Mouse (Mus musculus): ENCODE measurements around the gene Arid3c. TPM values are rescaled to one million over a fixed set of nuclear protein-coding genes. Genes with fewer than 3 reads are reported as not detected.
"Not testable (repeated sequence)": the region's sequence is repeated elsewhere in the genome, so short reads cannot be mapped to it uniquely, and the experiment has no call there.

Arid3c gene
- polyA plus RNA-seq, 1 experiment = not detected

DNA sequence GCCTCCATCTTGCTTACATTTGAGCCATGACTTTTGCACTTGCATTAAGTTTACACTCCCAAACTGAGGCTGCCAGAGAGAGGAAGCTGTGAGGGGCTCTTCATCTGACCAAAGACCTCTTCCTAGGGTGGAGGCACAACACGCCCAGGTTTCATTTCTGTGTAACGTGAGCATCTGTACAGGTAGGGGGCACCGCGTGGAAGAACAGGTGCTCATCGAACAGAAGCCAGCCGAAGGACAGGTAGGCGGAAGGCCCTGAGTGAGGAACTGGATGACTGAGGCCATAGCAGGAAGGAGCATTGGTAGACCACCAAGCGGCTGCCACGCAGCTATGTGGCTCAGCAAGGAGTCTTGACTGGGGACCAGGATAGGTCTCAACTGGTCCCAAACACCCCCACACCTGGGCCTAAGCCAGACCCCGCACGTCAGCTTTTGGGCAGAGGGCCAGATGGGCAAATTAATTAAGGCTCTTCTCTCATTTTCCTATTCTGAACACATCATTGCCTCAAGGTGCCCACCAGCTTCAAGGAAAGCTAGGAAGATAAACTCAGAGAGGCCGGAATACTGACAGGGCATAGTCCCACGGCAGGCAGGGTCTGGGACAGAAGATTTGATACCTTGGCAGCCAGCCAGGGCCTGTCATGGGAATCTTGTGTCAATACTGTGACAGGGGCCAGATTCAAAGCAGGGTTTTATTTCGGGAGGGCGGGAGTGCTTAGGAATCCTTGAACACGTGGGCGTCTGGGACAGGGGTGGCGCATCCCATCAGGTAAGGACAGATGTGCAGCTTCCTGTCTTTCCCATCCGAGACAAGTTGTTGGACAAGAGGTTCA, 24.8 kb downstream of the Arid3c start:
- 81% methylated on average over 19 of the region's 19 CpGs for WGBS

DNA sequence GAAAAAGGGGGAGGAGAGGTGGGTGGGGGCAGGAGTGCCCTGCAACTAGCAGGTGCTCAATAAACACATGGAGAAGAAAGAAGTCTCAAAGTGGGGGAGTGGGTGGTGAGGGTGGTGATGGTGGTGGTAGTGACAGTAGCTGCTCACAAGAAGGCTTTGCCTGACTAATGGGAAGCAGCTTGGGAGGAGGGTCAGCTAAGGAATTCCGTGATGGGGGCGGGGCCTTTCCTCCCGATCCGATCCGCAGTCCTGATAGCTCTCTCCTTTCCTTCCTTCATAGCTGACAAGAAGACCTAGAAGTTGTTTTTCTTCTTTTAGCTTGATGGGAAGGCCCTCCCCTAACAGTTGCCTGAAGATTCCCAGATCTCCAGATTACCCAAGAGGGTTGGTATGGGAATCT, 26.3 kb downstream of the Arid3c start:
- no peaks in the 10 kb centered on the region for H3K36me3 ChIP-seq (ENCODE audit: control insufficient read depth, insufficient read depth, low read length)
- peaks cover 2% of the 10 kb centered on the region; the same call in 1 of the 2 replicates for H3K4me1 ChIP-seq (ENCODE audit: control insufficient read depth, insufficient read depth, insufficient read length)
- H3K27ac ChIP-seq (ENCODE audit: insufficient read depth, low read length) = no peak overlapping the region
- no peaks in the 10 kb centered on the region for H3K27me3 ChIP-seq (ENCODE audit: control insufficient read depth, insufficient read depth, low read length)
- no peak overlapping the region for H3K4me3 ChIP-seq (ENCODE audit: extremely low read depth, insufficient read depth, insufficient read length)
- WGBS = 35% methylated on average over 5 of the region's 5 CpGs
- no peak for TF ChIP-seq CTCF (IDR thresholded peaks at IDR 0.05; ENCODE audit: extremely low read depth, insufficient read depth, insufficient read length, insufficient replicate concordance)
- no peak for TF ChIP-seq POLR2A (IDR thresholded peaks at IDR 0.05; ENCODE audit: low read depth, low read length)
- no peak for DNase-seq (ENCODE audit: low read depth in 1 of 2, low spot score in 2 of 2)

More for the DNA sequence above, 24.8 kb downstream of the Arid3c start:
- TF ChIP-seq CTCF (IDR thresholded peaks at IDR 0.05; ENCODE audit: extremely low read depth, insufficient read depth, insufficient read length, insufficient replicate concordance) (no peak), POLR2A (IDR thresholded peaks at IDR 0.05; ENCODE audit: low read depth, low read length) (no peak)
- no peaks in the 10 kb centered on the region for H3K27me3 ChIP-seq (ENCODE audit: control insufficient read depth, insufficient read depth, low read length)
- no peaks in the 10 kb centered on the region for H3K36me3 ChIP-seq (ENCODE audit: control insufficient read depth, insufficient read depth, low read length)
- peaks cover 2% of the 10 kb centered on the region; the same call in 1 of the 2 replicates for H3K4me1 ChIP-seq (ENCODE audit: control insufficient read depth, insufficient read depth, insufficient read length)
- H3K4me3 ChIP-seq (ENCODE audit: extremely low read depth, insufficient read depth, insufficient read length) = no peak overlapping the region
- DNase-seq (ENCODE audit: low read depth in 1 of 2, low spot score in 2 of 2) = no peak
- no peak overlapping the region for H3K27ac ChIP-seq (ENCODE audit: insufficient read depth, low read length)

- 74% methylated on average over 2 of the region's 2 CpGs for WGBS
- not testable (repeated sequence) for H3K4me1 ChIP-seq (ENCODE audit: control insufficient read depth, insufficient read depth, insufficient read length); H3K27me3 ChIP-seq (ENCODE audit: control insufficient read depth, insufficient read depth, low read length); H3K4me3 ChIP-seq (ENCODE audit: extremely low read depth, insufficient read depth, insufficient read length); DNase-seq (ENCODE audit: low read depth in 1 of 2, low spot score in 2 of 2); H3K27ac ChIP-seq (ENCODE audit: insufficient read depth, low read length); H3K36me3 ChIP-seq (ENCODE audit: control insufficient read depth, insufficient read depth, low read length)
Observed at GRCm38 (mm10) chr4:41702226-41702625, 28.7 kb downstream of the Arid3c start.

GRCm38 (mm10) chr4:41700224-41700623, 30.7 kb downstream of the Arid3c start:
- H3K27ac ChIP-seq (ENCODE audit: insufficient read depth, low read length); H3K27me3 ChIP-seq (ENCODE audit: control insufficient read depth, insufficient read depth, low read length); H3K36me3 ChIP-seq (ENCODE audit: control insufficient read depth, insufficient read depth, low read length); H3K4me3 ChIP-seq (ENCODE audit: extremely low read depth, insufficient read depth, insufficient read length); H3K4me1 ChIP-seq (ENCODE audit: control insufficient read depth, insufficient read depth, insufficient read length); DNase-seq (ENCODE audit: low read depth in 1 of 2, low spot score in 2 of 2): not testable (repeated sequence)
- 83% methylated on average over 6 of the region's 8 CpGs for WGBS

DNA sequence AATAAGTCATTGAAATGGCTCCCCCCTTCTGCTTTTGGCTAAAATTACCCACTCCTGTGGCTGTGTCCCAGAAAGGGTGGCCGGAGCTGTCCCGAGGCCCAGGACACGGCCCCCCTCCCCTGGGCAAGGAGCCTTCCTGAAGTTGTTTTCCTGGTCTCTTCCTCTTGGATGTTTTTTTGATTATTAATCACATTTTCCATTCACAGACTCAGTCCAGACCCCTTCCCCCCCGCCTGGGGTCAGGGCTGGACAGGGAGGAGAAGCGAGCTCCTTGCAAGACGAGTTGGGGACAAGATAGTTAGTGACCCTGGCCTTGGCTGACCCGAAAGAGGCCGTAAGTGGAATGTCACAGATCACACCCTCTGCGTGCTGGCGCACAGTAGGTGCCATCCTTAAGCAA, 31.2 kb downstream of the Arid3c start, which contains the start of gene Il11ra1:
Il11ra1 (plus strand) TSS at position 207 of the 400 bp plus-strand sequence.
- WGBS = 89% methylated on average over 10 of the region's 10 CpGs
- not testable (repeated sequence) for H3K27ac ChIP-seq (ENCODE audit: insufficient read depth, low read length); H3K4me1 ChIP-seq (ENCODE audit: control insufficient read depth, insufficient read depth, insufficient read length); DNase-seq (ENCODE audit: low read depth in 1 of 2, low spot score in 2 of 2); H3K36me3 ChIP-seq (ENCODE audit: control insufficient read depth, insufficient read depth, low read length); H3K4me3 ChIP-seq (ENCODE audit: extremely low read depth, insufficient read depth, insufficient read length); H3K27me3 ChIP-seq (ENCODE audit: control insufficient read depth, insufficient read depth, low read length)

GRCm38 (mm10) chr4:41698421-41699016, 32.4 kb downstream of the Arid3c start:
- H3K4me1 ChIP-seq (ENCODE audit: control insufficient read depth, insufficient read depth, insufficient read length); DNase-seq (ENCODE audit: low read depth in 1 of 2, low spot score in 2 of 2): not testable (repeated sequence)
- 20% methylated on average over 24 of the region's 32 CpGs for WGBS

DNA sequence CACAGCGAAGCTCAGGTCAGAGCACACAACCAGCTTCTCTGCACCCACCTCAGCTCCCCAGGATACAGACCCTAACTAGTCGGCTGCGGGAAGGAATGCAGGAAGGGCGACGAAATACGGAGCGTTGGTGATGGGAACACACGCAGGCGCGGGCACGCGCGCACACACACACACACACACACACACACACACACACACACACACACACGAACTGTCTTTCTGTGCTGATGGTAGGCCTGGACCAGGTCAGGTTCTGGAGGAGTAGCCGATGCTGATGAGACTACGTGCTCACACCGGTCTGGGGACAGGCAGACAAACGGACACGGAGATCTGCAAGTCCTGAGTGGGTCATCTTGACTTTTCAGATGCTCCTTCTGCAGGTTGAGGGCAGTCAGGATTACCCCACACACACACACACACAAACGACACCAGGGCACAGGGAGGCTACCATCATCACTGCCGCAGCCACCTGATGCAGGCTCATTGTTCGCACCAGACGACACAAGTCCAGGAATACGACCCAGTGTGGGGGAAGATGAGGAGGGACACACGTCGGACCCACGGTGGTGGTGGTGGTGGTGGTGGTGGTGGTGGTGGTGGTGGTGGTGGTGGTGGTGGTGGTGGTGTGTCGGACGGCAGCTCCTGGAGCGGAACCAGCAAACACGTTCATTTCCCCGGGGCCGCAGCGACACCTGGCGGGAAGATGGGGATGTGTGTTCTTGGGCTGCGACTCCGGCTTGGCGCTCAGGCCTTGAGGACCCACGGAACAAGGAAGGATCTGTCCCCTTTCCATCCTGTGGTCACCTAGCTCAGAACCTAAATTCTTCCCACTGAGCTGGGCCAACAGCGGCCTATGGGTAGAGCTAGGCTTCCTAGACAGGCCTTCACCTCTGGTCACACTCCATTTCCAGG, 33.8 kb downstream of the Arid3c start, which contains the start of gene Cntfr:
Cntfr (minus strand) TSS at position 160 of the 912 bp plus-strand sequence.
- H3K36me3 ChIP-seq (ENCODE audit: control insufficient read depth, insufficient read depth, low read length); H3K27me3 ChIP-seq (ENCODE audit: control insufficient read depth, insufficient read depth, low read length); H3K27ac ChIP-seq (ENCODE audit: insufficient read depth, low read length); H3K4me1 ChIP-seq (ENCODE audit: control insufficient read depth, insufficient read depth, insufficient read length): not testable (repeated sequence)
- H3K4me3 ChIP-seq (ENCODE audit: extremely low read depth, insufficient read depth, insufficient read length) = peak within 1 kb of the TSS; percentile 18; the same call in 1 of the 2 replicates
- TF ChIP-seq CTCF (IDR thresholded peaks at IDR 0.05; ENCODE audit: extremely low read depth, insufficient read depth, insufficient read length, insufficient replicate concordance) = peak; percentile 71
- DNase-seq (ENCODE audit: low read depth in 1 of 2, low spot score in 2 of 2) = peak in 1 of 2 experiments; percentile 68
- 16% methylated on average over 34 of the region's 40 CpGs for WGBS

More at GRCm38 (mm10) chr4:41698421-41699016, 32.4 kb downstream of the Arid3c start:
- not testable (repeated sequence) for H3K27me3 ChIP-seq (ENCODE audit: control insufficient read depth, insufficient read depth, low read length); H3K27ac ChIP-seq (ENCODE audit: insufficient read depth, low read length); H3K4me3 ChIP-seq (ENCODE audit: extremely low read depth, insufficient read depth, insufficient read length); H3K36me3 ChIP-seq (ENCODE audit: control insufficient read depth, insufficient read depth, low read length)

DNA sequence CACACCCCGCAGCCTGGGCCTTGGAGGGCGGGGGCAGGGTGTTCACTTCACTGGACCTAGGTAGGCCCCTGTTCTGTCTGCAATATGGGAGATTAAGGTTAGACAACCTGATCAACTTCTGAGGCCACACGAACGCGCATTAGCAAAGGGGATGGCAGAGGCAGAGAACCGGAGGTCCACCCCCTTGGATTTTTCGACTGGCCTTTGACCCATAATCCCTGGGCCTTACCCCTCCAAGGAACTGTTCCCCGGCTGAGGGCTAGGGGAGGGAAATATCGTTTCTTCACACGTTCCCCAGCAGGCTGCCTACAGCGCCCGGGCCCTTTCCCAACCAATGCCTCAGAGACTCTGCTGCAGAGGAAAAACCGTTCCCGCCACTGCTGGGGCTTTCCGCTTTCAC, 34.5 kb downstream of the Arid3c start:
- H3K36me3 ChIP-seq (ENCODE audit: control insufficient read depth, insufficient read depth, low read length); DNase-seq (ENCODE audit: low read depth in 1 of 2, low spot score in 2 of 2); H3K4me3 ChIP-seq (ENCODE audit: extremely low read depth, insufficient read depth, insufficient read length); H3K4me1 ChIP-seq (ENCODE audit: control insufficient read depth, insufficient read depth, insufficient read length); H3K27me3 ChIP-seq (ENCODE audit: control insufficient read depth, insufficient read depth, low read length); H3K27ac ChIP-seq (ENCODE audit: insufficient read depth, low read length): not testable (repeated sequence)
- 9% methylated on average over 14 of the region's 15 CpGs for WGBS

DNA sequence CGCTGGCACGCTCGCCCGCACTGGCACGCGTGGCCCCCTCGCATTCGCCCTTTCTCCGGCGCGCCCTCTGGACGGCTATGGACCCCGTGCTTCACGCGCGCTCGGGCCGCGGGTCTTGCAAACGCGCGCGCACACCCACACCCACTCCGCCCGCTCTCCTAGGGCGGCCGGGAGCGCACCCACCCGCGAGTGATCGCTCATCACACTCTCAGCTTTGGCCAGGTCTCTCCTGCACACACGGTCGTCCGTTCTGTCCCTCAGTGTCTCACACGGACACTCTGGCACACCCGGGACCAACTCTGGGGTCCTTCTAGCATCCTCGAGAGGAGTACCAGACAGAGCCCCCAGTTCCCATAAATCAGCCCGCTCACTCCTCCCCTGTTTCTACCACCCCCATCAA, 35.1 kb downstream of the Arid3c start:
- H3K4me1 ChIP-seq (ENCODE audit: control insufficient read depth, insufficient read depth, insufficient read length) = not testable (repeated sequence)
- 6% methylated on average over 20 of the region's 38 CpGs for WGBS

More for the DNA sequence above, 35.1 kb downstream of the Arid3c start:
- not testable (repeated sequence) for H3K27ac ChIP-seq (ENCODE audit: insufficient read depth, low read length); H3K27me3 ChIP-seq (ENCODE audit: control insufficient read depth, insufficient read depth, low read length); H3K4me3 ChIP-seq (ENCODE audit: extremely low read depth, insufficient read depth, insufficient read length); DNase-seq (ENCODE audit: low read depth in 1 of 2, low spot score in 2 of 2); H3K36me3 ChIP-seq (ENCODE audit: control insufficient read depth, insufficient read depth, low read length)

Measured in spleen, adult 2 months (tissue).